Mouse (Mus musculus) kidney, postnatal 0 days (tissue): ENCODE data around the gene Ncor2. TPM values are rescaled to one million over a fixed set of nuclear protein-coding genes. Genes with fewer than 3 reads are reported as not detected.

Experiments used
- ATAC-seq: fragments of 200-750 bp; cut with Nextera tagmentation; replicated peaks from 2 replicates; pipeline ENCODE4 v1.8.0; 2017; ENCODE audit warnings: low read depth, moderate number of reproducible peaks, moderate TSS enrichment, moderate library complexity; ENCODE audit not compliant: low FRiP score
- DNase-seq: peaks from one replicate; pipeline ENCODE4 v3.0.0-alpha.2; 2016; ENCODE audit warnings: low spot score
- H3K27ac ChIP-seq: fragments of 300-500 bp; sonication (generic); 2 replicates; pipeline ENCODE4 v1.5.1; 2014; ENCODE audit warnings: mild to moderate bottlenecking
- H3K27me3 ChIP-seq: fragments of 300-500 bp; sonication (generic); 2 replicates; pipeline ENCODE4 v1.6.1; 2014; ENCODE audit warnings: low read length, mixed read lengths; ENCODE audit not compliant: insufficient read depth
- H3K36me3 ChIP-seq: fragments of 300-500 bp; sonication (generic); 2 replicates; pipeline ENCODE4 v1.6.1; 2014; ENCODE audit warnings: low read length, mixed read lengths; ENCODE audit not compliant: insufficient read depth
- H3K4me1 ChIP-seq: fragments of 300-500 bp; sonication (generic); replicated peaks from 2 replicates; pipeline ENCODE4 v1.6.1; 2014; ENCODE audit warnings: antibody characterized with exemption, low read length, mixed read lengths; ENCODE audit not compliant: insufficient read depth
- H3K4me2 ChIP-seq: fragments of 300-500 bp; sonication (generic); 2 replicates; pipeline ENCODE4 v1.6.1; 2014; ENCODE audit warnings: mild to moderate bottlenecking, low read length, moderate library complexity, mixed read lengths
- H3K4me3 ChIP-seq: fragments of 300-500 bp; sonication (generic); replicated peaks from 2 replicates; pipeline ENCODE4 v1.5.1; 2014; ENCODE audit warnings: low read depth, low read length
- H3K9ac ChIP-seq: fragments of 300-500 bp; sonication (generic); 2 replicates; pipeline ENCODE4 v1.6.1; 2014; ENCODE audit warnings: low read depth, low read length
- H3K9me3 ChIP-seq: fragments of 300-500 bp; sonication (generic); replicated peaks from 2 replicates; pipeline ENCODE4 v1.6.1; 2016; ENCODE audit warnings: low read length, inconsistent platforms, mixed read lengths
- CTCF ChIP-seq: IDR thresholded peaks from 2 replicates; pipeline ENCODE4 v1.5.1; 2016; ENCODE audit warnings: antibody characterized with exemption, low read depth, mild to moderate bottlenecking, moderate library complexity
- WGBS: fragments of 180-500 bp; shearing (Covaris S2); extraction: QIAGEN DNeasy Blood & Tissue Kit; methylation state at CpG from one replicate; pipeline ENCODE4 v1.1.7; 2014; 5-methylcytosine and 5-hydroxymethylcytosine counted together
- polyA plus RNA-seq: library from polyadenylated mRNA; unstranded; fragments of >200 nt; fragmentation: Nextera tagmentation; extraction: Ambion mirVana; gene quantifications from 2 replicates; pipeline ENCODE4 v1.2.1, GENCODE M21; 2015

Ncor2 gene
- polyA plus RNA-seq, 1 experiment from 2014 or later: 14.6 TPM

- no peak for DNase-seq
- H3K27ac ChIP-seq: no peak overlapping the region
- H3K4me1 ChIP-seq: peaks cover 74% of the 10 kb centered on the region
- no peak overlapping the region for H3K4me3 ChIP-seq
- H3K36me3 ChIP-seq: no peaks in the 10 kb centered on the region
- no peak overlapping the region for H3K4me2 ChIP-seq
- H3K27me3 ChIP-seq: no peaks in the 10 kb centered on the region
- ATAC-seq: no peak
- no peak for TF ChIP-seq CTCF
- H3K9ac ChIP-seq: no peak overlapping the region
- H3K9me3 ChIP-seq: no peaks in the 10 kb centered on the region
- 86% methylated on average over 13 of the region's 13 CpGs for WGBS
These were observed 40.1 kb downstream of the Ncor2 start for GRCm38 (mm10) chr5:125138841-125139430.

GRCm38 (mm10) chr5:125137672-125138285 lies 41.2 kb downstream of the Ncor2 start:
- no peaks in the 10 kb centered on the region for H3K27me3 ChIP-seq
- TF ChIP-seq CTCF: no peak
- 80% methylated on average over 18 of the region's 18 CpGs for whole genome bisulfite sequencing
- H3K36me3 ChIP-seq: no peaks in the 10 kb centered on the region
- H3K27ac ChIP-seq: no peak overlapping the region
- no peak overlapping the region for H3K4me3 ChIP-seq
- no peak for ATAC-seq
- H3K9me3 ChIP-seq: no peaks in the 10 kb centered on the region
- no peak overlapping the region for H3K4me2 ChIP-seq
- H3K4me1 ChIP-seq: peaks cover 65% of the 10 kb centered on the region
- H3K9ac ChIP-seq: no peak overlapping the region
- no peak for DNase-seq

GRCm38 (mm10) chr5:125136996-125137671 lies 41.9 kb downstream of the Ncor2 start:
- DNase-seq (no peak), ATAC-seq (no peak)
- 0 out of 2 replicates have a peak overlapping the region, but pooled peaks have one; percentile 23 for H3K9ac ChIP-seq
- no peak overlapping the region for H3K4me3 ChIP-seq
- no peaks in the 10 kb centered on the region for H3K9me3 ChIP-seq
- peaks cover 61% of the 10 kb centered on the region for H3K4me1 ChIP-seq
- no peak for TF ChIP-seq CTCF
- H3K4me2 ChIP-seq: no peak overlapping the region
- no peaks in the 10 kb centered on the region for H3K36me3 ChIP-seq
- WGBS: 26% methylated on average over 14 of the region's 14 CpGs
- no peak overlapping the region for H3K27ac ChIP-seq
- H3K27me3 ChIP-seq: no peaks in the 10 kb centered on the region

GRCm38 (mm10) chr5:125136296-125136995 lies 42.6 kb downstream of the Ncor2 start:
- WGBS: 55% methylated on average over 5 of the region's 5 CpGs

GRCm38 (mm10) chr5:125134795-125135468 lies 44.1 kb downstream of the Ncor2 start:
- no peak for TF ChIP-seq CTCF
- peak; percentile 90 for ATAC-seq
- Histone ChIP-seq H3K36me3 (no peaks in the 10 kb centered on the region), H3K4me2 (no peak overlapping the region), H3K27ac (peak overlapping the region; percentile 79), H3K4me1 (peaks cover 54% of the 10 kb centered on the region), H3K9me3 (no peaks in the 10 kb centered on the region), H3K9ac (peak overlapping the region; percentile 40; the same call in 1 of the 2 replicates), H3K27me3 (no peaks in the 10 kb centered on the region), H3K4me3 (no peak overlapping the region)
- peak; percentile 83 for DNase-seq
- WGBS: 22% methylated on average over 11 of the region's 11 CpGs

More at GRCm38 (mm10) chr5:125136296-125136995, 42.6 kb downstream of the Ncor2 start:
- H3K27me3 ChIP-seq: no peaks in the 10 kb centered on the region
- 0 out of 2 replicates have a peak overlapping the region, but pooled peaks have one; percentile 23 for H3K9ac ChIP-seq
- H3K4me2 ChIP-seq: no peak overlapping the region
- no peaks in the 10 kb centered on the region for H3K36me3 ChIP-seq
- no peak overlapping the region for H3K4me3 ChIP-seq
- no peak for TF ChIP-seq CTCF
- DNase-seq (no peak), ATAC-seq (no peak)
- peaks cover 58% of the 10 kb centered on the region for H3K4me1 ChIP-seq
- H3K27ac ChIP-seq: no peak overlapping the region
- no peaks in the 10 kb centered on the region for H3K9me3 ChIP-seq
